Mouse (Mus musculus) thymus, adult 2 months (tissue): ENCODE measurements around the gene Tecta.

Source experiments
- CTCF ChIP-seq: fragments of 200-500 bp; IDR thresholded peaks from 2 replicates; pipeline ENCODE4 v1.5.1; 2012; ENCODE audit warnings: mild to moderate bottlenecking, control low read depth, low read length, moderate library complexity, borderline replicate concordance; ENCODE audit not compliant: control insufficient read depth, poor library complexity, insufficient read depth; ENCODE audit errors: extremely low read depth
- POLR2A ChIP-seq: fragments of 200-500 bp; IDR thresholded peaks from 2 replicates; pipeline ENCODE4 v1.6.1; 2012; ENCODE audit warnings: mild to moderate bottlenecking, low read length, control low read depth, moderate library complexity; ENCODE audit not compliant: control insufficient read depth, poor library complexity, insufficient read depth; ENCODE audit errors: extremely low read depth

DNA sequence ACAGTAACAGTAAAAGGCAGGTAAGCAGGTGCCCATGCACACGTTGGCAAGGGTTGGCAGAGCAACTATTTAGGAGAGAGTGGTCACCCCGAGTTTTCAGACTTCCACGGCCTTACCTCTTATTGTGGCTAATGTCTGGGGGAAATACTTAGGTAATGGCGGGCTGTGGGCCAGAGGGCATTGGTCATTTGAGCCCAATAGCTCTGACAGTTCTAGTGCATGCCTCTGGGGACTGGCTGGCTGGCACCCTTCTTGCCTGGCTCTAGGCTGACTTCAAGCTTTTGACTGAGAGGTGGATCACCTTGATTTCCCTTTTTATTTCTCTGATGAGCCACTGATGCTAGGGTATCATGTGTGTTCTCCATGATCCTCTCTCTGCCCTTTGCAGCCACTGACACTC is 21.7 kb downstream of the Tecta start:
- TF ChIP-seq POLR2A: no peak
- TF ChIP-seq CTCF: no peak
